Mouse (Mus musculus) brain, embryonic 18.5 days (tissue): ENCODE measurements around the gene Nup93.

Experiments used
- DNase-seq: peaks from one replicate; pipeline ENCODE4 v3.0.0-alpha.2; 2012; ENCODE audit warnings: low read depth, low spot score

Nup93 gene

DNA sequence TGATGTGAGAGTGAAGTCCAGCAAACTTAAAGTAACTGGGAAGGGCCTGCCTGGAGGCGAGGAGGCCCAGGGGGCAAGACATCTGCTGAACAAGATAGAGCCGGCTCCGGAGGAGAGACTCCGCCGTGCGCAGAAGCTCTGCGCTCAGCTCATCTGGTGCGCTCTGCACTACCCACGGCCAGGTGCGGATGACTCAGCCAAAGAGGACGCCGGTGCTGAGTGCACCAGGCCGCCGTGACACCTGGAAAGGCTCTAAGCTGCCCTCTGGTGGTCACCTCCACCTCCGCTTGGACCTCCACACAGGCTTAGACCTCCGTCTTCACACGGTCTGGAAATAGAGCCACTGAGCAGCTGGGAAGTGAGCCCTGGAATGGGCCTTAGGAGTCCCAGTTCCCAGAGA lies 27.8 kb upstream of the Nup93 start:
- no peak for DNase-seq

DNA sequence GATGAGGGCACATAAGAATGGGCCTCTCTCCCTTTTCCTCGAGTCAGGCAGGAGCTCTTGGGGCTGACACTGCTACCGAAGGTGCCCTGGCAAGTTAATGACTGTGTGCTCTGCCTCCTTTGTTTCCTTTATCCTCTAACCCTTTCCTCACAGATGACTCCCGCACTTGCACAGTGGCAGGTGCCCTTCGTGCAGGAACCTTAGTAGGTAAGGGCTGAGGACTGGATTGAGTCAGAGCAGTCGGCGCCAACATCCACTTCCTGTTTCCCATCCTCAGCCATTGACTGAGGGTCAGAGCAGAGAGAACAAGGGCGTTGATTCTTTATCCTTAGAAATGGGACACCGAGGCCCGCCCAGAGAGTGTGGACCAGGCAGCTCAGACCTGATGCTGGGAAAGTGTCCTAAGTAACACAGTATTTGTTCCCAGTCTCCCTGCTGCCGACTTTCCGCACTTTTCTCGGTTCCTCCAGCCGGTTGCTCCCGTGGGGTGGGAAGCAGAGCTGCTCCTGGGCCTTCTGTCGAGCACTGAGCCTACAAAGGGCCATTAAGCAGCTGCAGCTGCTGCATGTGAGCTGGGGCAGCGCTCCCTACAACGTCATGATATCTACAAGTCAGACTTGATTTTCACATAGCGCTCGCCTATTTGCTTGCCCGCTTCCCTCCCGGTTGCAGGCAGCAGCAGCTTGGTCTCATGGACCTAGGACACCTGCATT lies 26.9 kb upstream of the Nup93 start:
- no peak for DNase-seq

DNA sequence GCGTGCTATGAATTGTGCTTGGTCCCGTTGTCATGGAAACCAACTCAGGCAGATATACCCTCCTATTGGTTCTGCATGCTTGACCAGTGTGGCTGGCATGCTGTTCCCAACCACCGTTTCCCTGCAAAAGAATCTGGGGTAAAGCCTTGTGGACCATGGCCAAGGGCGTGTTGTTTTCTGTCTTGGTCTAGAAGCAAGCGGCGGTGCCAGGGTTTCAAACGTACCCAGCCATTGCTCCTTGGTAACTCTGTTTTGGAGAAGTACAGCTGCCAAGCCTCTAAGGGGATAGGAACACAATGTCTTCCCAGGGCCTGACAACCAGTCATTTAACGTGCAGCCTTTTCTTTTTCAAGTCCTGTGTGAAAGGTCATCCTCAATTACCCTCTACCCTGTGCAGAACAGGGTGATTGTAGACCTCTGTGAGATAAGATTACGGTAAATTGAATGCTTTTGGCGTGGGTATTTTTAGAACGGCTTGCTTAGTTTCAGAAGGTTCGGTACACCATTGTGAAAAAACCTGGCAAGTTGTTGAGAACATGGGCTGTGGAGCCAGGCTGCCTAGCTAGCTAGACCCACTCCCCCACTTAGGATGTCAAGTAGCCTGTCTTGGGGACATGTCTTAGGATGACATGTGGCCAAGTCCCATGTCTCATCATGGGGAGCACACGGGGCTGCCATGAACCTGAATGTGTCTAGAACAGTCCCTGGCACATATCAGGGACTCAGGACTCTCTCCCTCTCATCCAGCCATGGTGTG lies 24.9 kb upstream of the Nup93 start:
- peak; percentile 57 for DNase-seq

DNA sequence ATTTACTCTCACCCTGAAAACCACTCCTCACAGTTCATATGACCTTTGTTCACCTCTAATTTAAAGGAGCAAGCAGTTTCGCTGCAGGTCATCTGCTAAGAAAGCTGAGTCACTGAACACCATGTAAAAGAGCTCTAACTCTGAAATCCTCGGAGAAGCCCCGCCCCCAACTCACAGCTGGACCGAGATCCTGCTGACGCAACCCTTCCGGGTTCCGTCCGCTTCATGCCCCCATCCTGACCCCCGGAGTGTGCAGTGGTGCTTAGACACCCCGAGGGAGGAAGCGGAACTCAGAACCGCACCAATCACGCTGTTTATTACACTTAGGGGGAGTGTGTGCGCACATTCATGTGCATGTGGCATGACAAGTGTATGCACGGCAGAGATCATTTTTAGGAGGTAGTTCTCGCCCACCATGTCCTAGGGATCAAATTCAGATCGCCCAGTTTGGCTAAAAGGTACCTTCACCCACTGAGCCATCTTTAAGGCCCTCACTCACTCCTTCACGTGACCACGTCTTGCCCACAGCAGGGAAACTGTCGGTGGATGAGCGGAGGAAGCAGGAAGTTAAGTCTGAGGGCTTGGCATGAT lies 23.2 kb upstream of the Nup93 start:
- no peak for DNase-seq

DNA sequence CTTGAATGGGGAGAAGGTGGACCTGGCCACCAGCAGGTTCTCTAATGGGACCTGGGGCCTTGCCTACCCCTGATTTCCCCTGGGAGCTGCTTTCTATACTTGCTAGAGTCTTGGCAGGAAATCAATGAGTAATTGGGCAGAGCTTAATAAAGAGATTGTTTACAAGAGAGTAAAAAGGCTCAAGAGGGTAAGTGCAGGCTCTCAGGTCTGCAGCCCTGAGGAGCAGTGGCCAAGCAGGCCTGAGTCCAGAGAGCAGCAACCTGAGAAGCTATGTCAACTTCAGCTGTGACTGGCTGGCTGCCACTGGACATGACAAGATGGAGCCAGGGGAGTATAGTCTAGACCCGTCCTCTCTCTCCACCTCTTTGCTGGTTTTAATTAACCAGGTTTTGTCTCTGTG lies 21.4 kb upstream of the Nup93 start:
- DNase-seq: no peak

DNA sequence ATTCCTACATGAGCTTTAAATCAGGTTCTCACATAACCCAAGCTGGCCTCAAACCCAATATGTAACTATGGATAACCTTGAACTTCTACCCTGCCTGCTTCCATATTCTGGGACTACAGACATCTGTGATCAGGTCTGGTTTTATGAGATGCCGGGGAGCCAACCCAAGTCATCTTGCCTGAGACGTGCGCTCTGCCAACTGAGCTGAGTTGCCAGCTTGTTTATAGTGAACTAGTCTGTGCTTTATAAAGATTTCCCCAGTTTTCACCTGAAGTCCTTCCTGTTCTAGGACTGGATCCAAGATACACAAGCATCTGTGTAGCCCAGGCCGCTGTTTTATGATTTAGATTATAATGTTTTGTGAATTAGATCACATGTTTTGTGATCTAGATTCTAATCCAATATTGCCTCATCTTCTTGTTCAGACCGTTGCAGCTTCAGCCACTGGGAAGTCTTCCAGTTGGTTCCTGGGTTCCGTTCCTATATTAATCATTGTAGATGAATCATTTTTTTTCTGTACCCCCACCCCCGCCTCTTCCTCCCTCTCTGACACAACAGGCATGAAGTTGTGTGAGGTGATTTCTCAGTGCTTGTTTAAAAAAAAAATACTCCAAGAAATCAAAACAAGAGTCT lies 19.7 kb upstream of the Nup93 start:
- DNase-seq: no peak

DNA sequence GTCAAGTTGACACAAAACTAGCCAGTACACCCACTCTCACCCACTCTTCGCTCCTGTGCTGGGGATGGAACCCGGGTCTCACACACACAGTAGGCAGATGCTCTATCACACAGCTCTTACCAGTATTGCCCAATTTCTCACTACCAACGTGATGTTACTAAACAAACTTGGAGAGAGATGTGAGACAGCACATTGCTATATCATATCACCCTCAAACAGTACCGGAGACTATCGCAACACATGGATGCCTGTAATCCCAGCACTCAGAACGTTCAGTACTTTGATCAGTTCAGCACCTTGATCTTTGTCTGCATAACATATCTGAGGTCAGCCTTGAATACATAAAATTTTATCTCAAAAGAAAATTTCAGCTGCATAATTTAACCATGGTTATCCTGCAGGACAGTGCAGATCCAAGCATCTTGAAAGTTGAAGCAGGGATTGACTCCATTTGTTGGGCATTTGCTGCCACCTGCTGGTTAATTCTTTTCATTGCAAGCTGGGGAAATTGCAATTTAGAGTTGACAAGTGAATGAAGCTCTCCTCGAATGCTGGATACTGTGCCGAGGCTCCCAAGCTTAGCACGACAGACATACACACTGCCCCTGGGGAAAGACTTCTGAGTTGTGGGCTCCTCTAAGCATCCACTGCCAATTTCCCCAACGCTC lies 15.0 kb upstream of the Nup93 start:
- peak; percentile 52 for DNase-seq

DNA sequence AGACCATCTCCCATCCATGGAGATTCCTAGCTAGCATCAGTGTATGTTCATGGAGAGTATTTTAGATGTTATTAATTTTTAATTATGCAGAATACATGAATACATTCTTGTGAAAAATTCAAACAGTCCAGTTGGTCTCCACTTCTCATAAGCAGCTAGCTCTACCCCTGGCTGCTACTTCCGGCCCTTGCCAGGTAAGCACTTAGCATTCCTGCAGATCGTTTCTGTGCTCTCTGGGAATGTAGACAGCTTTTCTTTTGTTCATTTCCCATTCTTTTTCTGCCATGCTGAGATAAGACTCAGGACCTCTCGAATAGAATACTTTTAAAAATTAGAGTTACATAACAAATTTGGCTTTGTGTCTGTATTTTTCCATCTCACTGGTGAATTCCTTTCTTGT lies 10.3 kb upstream of the Nup93 start:
- DNase-seq: no peak

DNA sequence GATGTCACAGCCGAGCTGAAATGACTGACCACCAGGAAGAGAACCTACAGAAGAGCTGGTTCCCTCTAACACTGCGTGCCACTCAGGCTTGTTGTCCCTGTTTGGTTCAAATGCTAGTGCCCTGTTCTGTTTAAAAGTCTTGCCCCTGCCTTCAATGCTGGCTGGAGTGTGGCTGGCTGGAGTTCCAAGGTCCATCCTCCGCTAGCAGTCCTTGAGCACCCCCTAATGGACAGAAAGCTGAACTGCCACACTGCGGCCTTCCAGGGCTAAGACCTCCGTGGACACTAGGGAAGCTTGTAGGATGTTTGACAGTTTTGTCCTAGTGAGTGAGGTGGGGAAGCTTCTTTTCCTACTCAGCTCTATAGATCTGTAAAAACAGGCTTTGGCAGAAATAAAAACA lies 8.6 kb upstream of the Nup93 start:
- no peak for DNase-seq

DNA sequence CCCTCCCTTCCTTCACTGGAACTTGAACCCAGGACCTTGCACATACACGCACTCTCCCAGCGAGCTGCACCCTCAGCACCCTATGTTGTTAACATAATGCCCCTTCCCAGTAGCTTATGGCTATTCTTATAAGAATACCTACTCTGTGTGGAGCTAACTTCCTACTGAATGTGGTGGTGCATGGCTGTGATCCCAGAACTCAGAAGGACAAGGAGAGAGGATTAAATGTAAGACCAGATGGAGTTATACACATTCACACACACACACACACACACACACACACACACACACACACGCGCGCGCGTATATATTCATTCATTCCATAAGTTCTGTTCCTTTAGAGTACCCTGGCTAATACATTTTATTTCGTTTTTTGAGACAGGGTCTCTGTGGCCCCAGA lies 8.1 kb upstream of the Nup93 start:
- no peak for DNase-seq

DNA sequence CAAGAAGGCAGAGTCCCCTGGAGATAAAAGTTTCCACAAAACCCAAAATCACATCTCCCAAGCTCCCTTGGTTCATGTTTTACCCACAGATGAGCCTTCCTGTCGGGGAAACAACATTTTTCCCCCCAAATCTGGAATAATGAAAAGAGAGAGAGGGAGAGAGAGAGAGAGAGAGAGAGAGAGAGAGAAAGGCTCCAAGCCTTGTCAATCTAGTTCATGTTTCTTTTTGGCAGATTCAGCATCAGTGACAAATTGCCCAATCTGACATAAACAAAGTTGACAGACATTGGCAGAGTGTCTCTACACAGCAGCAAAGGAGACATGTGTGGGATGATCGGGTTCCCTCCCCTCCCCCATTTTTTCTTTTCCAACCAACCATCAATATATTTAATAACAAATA lies 6.9 kb upstream of the Nup93 start:
- DNase-seq: no peak

DNA sequence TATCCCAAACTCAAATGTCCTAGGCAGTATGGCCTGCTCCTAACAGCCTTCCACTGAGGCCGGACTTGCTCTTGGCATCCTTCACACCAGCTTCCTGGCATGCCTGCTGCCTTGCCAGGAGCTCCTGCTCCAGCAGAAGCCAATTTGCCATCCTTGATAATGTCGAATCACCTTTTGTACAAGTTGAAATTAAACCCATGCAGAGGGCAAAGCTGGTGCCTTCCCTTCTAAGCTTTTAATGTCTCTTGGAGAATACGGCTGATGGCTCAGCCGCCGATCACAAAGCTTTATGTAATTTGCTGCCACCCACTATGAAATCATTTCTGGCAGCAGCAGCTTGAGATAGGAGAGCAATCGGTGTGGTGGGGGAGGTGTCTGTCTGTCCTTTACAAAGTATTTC lies 4.7 kb upstream of the Nup93 start:
- no peak for DNase-seq

DNA sequence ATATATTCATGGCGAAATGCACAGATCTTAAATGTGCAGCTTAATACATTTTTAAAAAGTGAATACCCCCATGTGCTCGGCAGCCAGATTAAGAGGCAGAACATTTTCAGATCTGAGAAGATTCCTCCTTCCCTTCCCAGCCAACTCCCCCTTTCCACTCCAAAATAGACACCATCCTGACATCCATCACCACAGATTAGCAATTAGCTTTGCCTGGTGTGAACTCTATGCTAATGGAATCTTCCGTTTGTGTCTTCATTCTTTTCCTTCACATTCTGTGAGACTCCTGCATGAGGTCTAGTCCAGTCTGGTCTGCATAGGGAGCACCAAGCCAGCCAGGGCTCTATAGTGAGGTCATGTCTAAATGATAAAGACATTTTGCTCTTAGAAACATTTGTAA lies 4.1 kb upstream of the Nup93 start:
- DNase-seq: no peak

DNA sequence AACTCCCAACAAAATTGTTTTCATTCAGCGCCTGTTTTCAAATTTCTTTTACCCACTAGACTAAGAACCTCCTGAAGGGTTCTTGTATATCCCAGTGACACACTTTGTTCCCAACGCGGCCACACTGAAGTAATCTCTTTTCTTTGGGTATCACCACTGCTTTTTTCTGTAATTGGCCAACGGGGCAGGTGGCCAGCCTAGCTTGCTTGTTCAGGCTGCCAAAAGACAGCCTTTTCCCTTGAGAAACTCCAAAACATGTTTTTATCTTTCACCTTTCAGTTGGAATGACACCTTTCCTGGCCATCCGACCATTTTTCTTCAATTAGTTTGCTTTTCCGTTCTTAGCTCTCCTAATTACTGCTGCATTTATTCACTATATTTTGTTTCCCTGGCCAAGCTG lies 545 bp upstream of the Nup93 start:
- no peak for DNase-seq

DNA sequence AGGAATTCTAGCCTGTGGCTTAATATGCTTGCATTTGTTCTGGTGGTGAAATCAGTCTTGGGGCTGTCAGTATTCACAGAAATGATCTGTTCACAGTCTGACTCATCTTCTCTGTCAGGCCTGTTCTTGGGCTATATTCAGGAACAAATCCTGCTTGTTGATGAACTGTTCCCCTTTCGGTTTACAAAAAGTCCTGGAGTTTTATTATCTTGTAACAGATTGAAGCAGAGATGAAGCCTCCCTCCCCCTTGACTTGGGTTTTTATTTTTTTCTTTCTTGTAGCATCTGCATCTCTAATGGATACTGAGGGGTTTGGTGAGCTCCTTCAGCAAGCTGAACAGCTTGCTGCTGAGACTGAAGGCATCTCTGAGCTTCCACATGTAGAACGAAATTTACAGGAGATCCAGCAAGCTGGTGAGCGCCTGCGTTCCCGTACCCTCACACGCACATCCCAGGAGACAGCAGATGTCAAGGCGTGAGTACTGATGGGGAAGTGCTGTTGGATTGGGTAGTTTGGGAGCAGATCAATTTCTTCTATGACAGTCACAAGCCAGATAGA lies 13.1 kb downstream of the Nup93 start:
- no peak for DNase-seq

DNA sequence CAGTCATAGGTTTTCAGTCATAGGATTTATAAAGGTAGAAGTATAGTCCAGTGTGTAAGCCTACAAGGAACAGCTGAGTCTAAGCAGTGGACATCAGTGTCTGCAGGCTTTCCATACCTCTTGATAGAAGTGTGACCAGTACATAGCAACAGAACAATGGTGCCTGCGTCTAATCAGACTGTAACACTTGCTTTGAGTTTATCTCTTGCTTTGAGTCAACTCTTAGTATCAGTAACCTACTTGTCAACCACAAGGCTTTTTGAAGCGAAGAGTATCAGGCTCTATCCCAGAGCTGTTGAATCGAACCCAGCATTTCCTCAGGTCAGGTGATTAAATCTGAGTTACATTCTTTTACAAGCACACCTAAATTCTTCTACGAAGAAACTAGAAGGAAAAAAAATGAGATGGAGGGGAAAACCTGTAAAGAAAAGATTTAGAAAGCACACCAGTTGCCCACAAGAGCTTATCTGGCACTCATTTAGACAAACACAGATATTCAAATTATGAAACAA lies 25.9 kb downstream of the Nup93 start:
- no peak for DNase-seq

DNA sequence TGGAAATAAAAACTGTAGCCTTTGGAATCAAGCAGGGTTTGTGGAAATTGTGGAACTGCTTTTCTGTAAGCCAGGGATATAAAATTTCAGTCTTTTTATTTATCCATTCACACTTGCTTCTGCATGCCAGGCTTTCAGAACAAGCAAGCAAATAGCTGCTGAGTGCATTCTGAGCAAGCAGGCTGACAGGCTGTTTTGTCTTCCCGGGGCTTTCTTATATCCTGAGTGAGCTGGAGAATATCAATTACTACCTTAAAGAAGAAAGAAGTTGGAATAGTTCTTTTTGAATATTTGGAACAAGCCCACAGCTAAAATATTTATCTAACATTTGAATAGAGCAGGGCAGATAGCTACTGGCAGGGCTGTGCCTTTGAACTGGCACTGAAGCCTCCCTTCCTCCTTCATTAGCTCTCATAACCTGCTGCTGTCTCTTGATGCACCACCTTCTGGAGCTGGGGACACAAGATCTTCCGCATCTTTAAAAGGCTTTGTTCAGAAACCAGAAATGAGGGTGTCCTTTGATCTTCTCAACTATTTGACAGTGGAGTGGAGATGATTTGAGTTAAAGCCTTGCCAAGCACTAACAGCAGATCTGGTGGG lies 35.6 kb downstream of the Nup93 start:
- DNase-seq: no peak

DNA sequence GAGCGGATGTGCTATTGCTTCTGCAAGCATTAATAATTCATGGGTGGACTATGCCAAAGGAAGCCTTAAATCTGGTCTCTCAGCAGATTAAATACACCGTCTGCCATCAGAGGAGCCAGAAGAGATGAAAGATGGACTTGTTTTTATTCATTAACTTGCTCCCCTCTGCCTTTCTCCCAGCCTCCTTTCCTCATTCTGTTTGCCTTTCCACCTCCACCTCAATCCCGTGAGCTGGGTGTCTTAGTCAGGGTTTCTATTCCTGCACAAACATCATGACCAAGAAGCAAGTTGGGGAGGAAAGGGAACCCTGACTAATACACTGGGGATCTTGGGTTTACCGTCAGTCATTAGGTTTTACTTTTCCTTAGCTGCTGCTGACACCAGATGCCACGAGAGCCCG lies 44.5 kb downstream of the Nup93 start:
- no peak for DNase-seq

DNA sequence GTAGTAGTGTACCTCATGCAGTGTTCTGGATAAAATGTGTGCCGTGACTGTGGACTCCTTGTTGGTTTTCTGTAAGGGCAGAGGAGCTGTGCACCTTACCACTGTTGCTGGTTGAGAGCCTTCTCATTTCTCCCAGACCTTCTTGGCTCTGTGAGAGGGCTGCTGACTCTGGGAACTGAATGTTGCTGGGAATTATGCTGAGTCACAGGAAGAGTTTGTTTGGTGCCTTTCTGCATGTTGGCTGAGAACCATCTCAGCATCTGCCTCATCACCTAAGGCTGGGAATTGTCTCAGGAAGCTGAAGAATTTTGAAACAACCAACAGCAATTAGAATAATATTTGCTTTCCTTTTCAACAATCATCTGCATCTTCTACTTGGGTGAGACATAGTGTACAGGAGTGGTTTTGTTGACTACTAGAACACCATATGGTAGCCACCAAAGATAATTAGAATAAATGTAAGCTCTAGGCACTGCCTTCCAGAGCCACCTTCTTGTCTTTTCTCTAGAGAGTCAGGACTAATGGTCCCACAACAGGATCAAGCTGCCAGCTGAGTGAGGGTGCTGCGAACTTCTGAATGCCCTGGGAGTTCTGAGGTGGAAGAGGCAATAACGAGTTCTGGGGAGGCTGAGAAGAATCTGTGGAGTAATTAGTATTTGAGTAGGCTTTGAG lies 48.4 kb downstream of the Nup93 start:
- no peak for DNase-seq

DNA sequence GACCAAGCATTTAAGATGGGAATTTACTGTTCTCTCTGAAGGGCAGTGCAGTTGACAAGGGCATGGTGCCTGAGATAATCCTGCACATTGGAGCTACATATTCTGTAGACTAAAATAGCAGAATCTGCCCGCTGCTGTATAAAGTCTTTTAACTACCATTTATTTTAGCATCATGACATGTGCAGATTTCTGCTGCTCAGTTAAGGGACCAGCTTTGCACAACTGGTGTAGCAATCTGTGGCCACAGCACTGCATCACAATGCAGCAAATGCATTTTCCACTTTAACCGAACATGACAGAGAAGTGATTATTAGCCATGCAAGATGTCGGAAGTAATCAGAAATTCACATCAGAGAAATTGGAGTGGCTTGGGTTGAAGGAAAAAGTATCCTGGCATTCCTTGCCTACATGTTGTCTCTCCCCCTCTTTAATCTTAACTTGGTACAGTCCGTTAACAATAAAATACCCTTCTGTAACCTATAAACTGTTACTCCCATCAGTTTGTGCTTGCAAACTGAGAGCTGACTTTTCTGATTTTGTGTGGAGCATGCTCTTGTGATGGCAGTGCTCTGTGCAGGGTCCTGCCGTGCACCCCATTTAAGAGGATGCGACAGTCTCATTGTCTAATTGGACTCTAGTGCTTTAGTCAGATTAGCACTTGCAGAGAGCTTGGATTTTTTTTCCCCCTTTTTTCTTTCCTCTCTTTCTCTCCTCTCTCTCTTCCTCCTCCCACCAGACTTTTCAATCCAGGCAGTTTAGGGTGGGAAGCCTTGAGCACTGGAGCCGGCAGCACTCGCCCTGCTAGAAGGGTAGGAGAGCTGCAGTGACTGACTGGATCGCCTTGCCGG lies 52.2 kb downstream of the Nup93 start:
- DNase-seq: peak; percentile 51
